Mouse (Mus musculus) induced T-regulatory cell, adult 2 months (primary cell): Measurements from ENCODE around the gene Pars2.

Experiments
- DNase-seq: peaks from one replicate; pipeline ENCODE4 v3.0.0-alpha.2; 2012; ENCODE audit warnings: low read depth

Gene Pars2

DNA sequence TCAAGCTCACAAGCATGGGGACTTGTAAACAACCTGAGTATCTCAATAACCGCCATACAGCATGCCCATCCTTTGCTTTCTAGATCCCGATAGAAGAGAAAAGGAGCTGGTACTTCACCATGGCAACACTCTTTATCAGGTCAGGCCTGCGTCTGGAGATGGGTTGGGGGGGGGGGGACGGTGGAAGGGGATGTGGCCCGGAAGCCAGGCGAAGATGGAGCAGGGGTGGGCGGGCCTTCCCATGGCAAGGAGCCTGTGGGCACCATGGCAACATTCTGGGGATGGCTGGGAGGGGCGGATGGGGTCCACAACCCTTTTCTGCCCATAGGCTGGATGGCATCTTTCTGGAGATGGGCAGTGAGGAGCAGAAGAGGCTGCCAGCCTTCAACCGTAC lies 16.8 kb upstream of the Pars2 start:
- no peak for DNase-seq

- no peak for DNase-seq
Observed at GRCm38 (mm10) chr4:106643483-106644217, 7.2 kb upstream of the Pars2 start.

GRCm38 (mm10) chr4:106644218-106644610 lies 6.7 kb upstream of the Pars2 start:
- no peak for DNase-seq

- DNase-seq = no peak
Observed at GRCm38 (mm10) chr4:106645797-106646196, 5.1 kb upstream of the Pars2 start.

DNA sequence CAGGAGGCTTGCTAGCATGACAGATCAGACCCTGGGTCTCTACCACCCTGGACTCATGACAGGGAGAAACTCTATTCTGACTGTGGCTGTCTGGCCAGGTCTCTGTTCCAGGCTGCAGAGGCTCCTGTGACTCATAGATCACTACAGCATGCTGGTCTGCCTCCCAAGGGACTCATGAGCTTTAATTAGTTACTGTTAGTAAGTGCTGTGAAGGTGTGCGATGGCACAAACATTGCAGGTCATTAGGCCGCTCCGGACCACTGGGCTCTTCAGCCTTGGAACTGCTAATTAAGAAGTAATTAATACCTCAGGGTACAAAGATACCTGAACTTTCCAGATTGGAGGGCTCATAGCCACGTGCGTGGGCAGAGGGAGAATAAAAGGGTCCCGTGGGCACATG lies 3.7 kb upstream of the Pars2 start:
- DNase-seq = no peak

- no peak for DNase-seq
Observed at GRCm38 (mm10) chr4:106652546-106652945, 1.7 kb downstream of the Pars2 start.

GRCm38 (mm10) chr4:106653051-106653450 lies 2.2 kb downstream of the Pars2 start:
- no peak for DNase-seq

DNA sequence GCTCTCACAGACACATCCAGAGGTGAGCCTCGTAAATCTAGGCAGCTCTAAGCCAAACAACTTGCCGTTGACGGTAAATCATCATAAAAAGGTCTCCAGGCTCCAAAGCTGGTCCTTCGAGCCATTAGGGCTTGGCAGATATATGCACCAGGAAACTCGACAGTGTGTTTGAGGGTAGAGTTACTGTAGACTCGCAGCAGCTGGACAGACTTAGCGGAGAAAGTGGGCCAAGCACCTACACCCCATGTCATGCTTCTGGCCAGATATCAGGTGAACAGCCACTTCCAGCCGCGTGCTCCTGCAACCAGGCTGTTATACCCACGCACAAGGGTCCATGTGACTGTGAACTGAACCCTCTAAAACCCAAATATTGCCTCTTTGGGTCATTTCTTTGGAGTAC lies 4.8 kb downstream of the Pars2 start:
- no peak for DNase-seq

- DNase-seq = no peak
Observed at GRCm38 (mm10) chr4:106663956-106664470, 13.1 kb downstream of the Pars2 start.

- DNase-seq = no peak
Observed at GRCm38 (mm10) chr4:106664697-106665096, 13.8 kb downstream of the Pars2 start.

DNA sequence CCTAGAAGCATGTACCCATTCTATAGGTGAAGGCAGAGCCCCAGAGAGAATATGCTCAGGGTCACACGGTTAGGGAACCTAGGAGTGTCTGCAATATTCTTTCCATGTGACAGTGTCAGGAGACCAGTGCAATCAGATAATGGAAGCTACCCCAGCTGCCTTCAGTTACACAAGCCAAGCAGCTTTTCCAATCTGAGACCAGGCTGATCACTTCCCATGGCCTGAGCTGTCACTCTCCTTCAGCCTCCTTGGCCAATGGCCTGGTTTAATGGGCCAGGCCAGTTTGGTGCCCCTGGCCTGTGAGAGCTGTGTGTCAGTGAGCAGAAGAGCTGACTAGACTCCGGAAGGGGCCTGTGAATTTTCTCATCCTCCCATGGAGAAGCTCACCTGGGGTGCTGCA lies 14.4 kb downstream of the Pars2 start:
- no peak for DNase-seq

GRCm38 (mm10) chr4:106665673-106666072 lies 14.8 kb downstream of the Pars2 start:
- DNase-seq = no peak

DNA sequence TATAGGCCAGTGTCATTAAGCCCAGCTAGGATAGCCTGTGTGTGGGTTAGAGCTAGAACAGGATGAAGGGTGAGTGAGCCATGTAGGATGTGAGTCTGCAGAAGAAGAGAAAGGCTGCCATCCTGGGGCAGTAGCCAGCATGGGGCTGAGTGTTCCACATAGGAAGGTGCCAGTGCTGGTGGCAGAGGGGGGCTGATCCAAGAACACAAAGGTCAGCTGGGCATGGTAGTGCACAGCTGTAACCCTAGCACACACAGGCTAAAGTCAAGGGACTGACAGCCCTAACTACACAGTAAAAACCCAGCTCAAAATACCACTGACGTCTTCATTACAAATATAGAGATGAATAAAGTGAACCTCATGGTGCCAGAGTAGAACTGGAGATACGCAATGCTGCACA lies 15.7 kb downstream of the Pars2 start:
- DNase-seq = no peak

DNA sequence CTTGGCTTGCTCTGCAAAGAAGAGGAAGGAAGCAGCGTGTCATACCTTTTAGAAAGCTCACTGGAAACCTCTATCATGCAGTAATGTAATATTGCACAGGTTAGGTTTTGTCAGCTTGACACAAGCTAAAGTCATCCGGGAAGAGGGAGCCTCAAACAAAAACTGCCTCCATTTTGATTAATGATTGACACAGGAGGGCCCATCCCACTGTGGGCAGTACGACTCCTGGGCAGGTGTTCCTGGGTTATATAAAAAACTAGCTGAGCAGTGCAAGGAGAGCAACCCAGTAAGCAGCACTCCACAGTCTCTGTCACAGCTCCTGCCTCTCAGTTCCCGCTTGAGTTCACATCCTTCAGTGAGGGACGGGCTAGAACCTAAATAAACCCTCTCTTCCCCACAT lies 25.9 kb downstream of the Pars2 start:
- DNase-seq = no peak

- peak; percentile 97 for DNase-seq
Observed at GRCm38 (mm10) chr4:106678442-106679118, 27.7 kb downstream of the Pars2 start, which contains the start of gene Ttc4. Ttc4 (minus strand) TSS chr4:106678944.

GRCm38 (mm10) chr4:106679152-106679551 lies 28.3 kb downstream of the Pars2 start:
- DNase-seq = no peak

GRCm38 (mm10) chr4:106680955-106681354 lies 30.1 kb downstream of the Pars2 start:
- peak; percentile 16 for DNase-seq

- no peak for DNase-seq
Observed at GRCm38 (mm10) chr4:106688636-106689296, 37.9 kb downstream of the Pars2 start.

DNA sequence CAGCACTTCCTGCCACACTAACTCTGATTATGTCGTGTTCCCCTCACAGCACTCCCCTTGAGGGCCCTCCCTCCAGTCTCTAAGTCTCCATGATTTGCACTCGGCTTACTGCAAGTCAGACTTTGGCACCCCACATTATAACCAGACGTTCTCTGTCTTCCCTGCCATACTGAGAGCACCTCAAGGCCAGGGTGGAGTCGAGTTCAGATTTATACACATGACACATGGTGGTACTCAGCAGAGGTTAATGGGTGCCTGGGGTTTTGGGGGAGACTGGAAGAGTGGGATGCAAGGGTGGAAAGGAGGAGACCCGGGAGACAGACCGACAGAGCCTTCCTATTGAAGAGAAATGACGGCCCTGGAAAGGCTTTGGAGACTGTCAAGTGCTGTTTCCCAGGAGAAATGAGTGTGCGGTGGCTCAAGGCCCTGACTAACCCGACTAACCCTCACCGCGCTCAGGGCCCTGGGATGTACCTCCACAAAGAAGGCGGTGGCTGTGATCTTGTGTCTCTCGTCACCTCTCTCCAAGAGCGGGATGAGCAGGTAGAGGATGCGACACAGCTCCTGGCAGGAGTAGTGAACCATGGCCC lies 43.1 kb downstream of the Pars2 start:
- DNase-seq = no peak

GRCm38 (mm10) chr4:106699989-106700388 lies 49.1 kb downstream of the Pars2 start:
- peak; percentile 47 for DNase-seq

DNA sequence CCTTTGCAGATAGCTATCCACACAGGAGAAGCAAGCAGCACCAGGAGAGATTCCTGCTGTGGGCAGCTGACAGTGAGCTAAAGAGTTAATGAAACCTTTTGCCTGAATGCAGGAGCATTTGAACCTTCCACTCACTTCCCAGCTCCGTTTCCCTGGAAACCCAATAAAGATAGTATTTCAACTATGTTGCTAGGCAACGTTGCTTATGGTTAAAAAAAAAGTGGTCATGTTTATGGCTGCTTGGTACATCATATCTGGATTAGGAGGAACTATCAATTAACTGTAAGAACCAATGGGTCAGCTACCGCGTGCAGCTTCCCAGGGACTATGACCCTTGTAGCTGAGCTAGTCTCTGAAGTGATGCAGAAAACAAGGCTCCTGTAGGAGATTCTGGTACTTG lies 49.9 kb downstream of the Pars2 start:
- DNase-seq = no peak

DNA sequence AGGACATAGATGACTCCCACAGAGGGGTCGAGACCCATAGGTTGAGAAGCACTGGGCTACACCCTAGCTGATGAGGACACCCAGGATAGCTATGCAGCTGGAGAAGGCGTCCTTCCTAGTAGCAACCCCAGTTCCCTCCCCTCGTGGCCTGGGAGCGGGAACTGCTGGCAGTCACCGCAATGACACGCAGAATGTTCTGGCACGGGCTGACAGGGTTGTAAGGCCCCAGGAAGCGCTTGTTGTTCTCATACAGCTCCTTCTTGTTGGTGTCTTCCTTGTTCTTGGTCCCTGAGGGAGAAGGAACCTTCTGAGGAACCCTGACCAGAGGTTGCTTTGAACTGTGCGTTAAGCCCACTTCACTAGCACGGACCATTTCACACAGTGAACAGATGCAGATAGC lies 53.1 kb downstream of the Pars2 start:
- DNase-seq = no peak

DNA sequence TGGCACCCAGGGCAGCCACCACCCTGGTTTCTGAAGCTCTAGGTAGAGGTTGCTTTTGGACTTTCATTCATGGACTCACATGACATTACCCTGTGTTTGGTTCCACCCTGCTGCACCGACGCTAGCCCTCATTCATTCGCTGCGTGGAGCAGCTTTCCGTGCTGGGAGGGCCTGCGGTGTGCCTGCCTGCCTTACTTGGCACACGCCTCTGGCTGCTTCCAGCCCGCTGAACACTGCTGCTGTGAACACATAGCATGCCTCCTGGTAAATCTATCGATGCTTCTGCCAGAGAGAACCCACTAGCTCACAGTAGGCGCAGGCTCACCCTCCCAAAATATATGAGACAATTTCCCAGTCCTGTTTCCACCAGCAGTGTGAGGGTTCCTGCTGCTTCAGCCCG lies 53.5 kb downstream of the Pars2 start:
- DNase-seq = no peak
